Mouse (Mus musculus): ENCODE data around the gene Myo1h.

Gene Myo1h

GRCm38 (mm10) chr5:114393169-114393568 lies 104.2 kb downstream of the Myo1h start:
- no peak for DNase-seq (ENCODE audit: low spot score)

- DNase-seq (ENCODE audit: low spot score) = no peak
Measured at GRCm38 (mm10) chr5:114406592-114406991, 117.6 kb downstream of the Myo1h start.

- no peak for DNase-seq (ENCODE audit: low spot score)
Measured at GRCm38 (mm10) chr5:114407269-114407668, 118.3 kb downstream of the Myo1h start.

- no peak for DNase-seq (ENCODE audit: low spot score)
Measured at GRCm38 (mm10) chr5:114407810-114408209, 118.8 kb downstream of the Myo1h start.

GRCm38 (mm10) chr5:114408846-114409245 lies 119.9 kb downstream of the Myo1h start:
- DNase-seq (ENCODE audit: low spot score) = no peak

- DNase-seq (ENCODE audit: low spot score) = no peak
Measured at GRCm38 (mm10) chr5:114410429-114410828, 121.5 kb downstream of the Myo1h start.

- DNase-seq (ENCODE audit: low spot score) = no peak
Measured at GRCm38 (mm10) chr5:114412361-114412998, 123.5 kb downstream of the Myo1h start.

- no peak for DNase-seq (ENCODE audit: low spot score)
Measured at GRCm38 (mm10) chr5:114413067-114413735, 124.2 kb downstream of the Myo1h start.
